Comparison of ENCODE assay signal across 31 mouse cellular contexts in the genomic region with DNA sequence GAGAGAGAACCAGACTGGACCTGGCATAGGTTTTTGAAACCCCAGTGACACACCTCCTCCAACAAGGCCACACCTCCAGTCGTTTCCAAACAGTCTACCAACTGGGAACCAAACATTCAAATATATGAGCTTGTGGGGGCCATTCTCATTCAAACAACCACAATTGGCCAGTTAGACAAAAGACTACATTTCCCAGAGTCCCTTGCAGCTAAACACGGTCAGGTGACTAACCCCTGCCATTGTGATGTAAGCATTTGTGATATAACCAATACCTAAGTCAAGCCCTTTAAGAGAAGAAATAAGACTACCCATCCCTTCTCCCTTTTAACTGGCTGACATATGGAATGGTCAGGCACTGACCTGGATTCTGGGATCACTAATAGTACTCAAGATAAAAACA. TPM values are rescaled to one million over a fixed set of nuclear protein-coding genes. Genes with fewer than 3 reads are reported as not detected.
DNase-seq lines count a peak whose midpoint lies in the region; ATAC-seq and TF ChIP-seq lines count a peak whose summit lies in the region.
"Had no signal": no experiment of that assay in that cellular context is flagged by ENCODE, and none has a peak within 500 bp of the region (broad histone marks: within the 10 kb centered on the region; RNA-seq: fewer than 3 reads in every experiment).

No protein-coding gene starts in this region.

- H3K27me3 ChIP-seq in testis, adult 2 months (ENCODE audit: control insufficient read depth, insufficient read depth, low read length) = no peaks in the 10 kb centered on the region
- H3K27me3 ChIP-seq in splenic B cell, adult 2 months (ENCODE audit: control insufficient read depth, insufficient read depth, low read length, poor library complexity, severe bottlenecking) = no peaks in the 10 kb centered on the region
- H3K27me3 ChIP-seq: forebrain, embryonic 13.5 days; hindbrain, embryonic 13.5 days had no signal

- H3K4me1 ChIP-seq in testis, adult 2 months (ENCODE audit: control insufficient read depth, insufficient read depth, low read length) = peaks cover 7% of the 10 kb centered on the region

- H3K27ac ChIP-seq in testis, adult 2 months (ENCODE audit: control insufficient read depth, insufficient read depth, low read depth, low read length) = no peak overlapping the region
- H3K27ac ChIP-seq: forebrain, embryonic 10.5 days; forebrain, embryonic 13.5 days; heart, adult 2 months; hindbrain, embryonic 10.5 days had no signal

- no peak for TF ChIP-seq POLR2A in testis, adult 2 months (IDR thresholded peaks at IDR 0.05; ENCODE audit: control insufficient read depth, low read depth, low read length)

- no peaks in the 10 kb centered on the region for H3K36me3 ChIP-seq in testis, adult 2 months (ENCODE audit: control insufficient read depth, insufficient read depth, low read length)
- H3K36me3 ChIP-seq in splenic B cell, adult 2 months (ENCODE audit: control insufficient read depth, insufficient read depth, low read length, poor library complexity, severe bottlenecking) = no peaks in the 10 kb centered on the region
- H3K36me3 ChIP-seq: forebrain, embryonic 10.5 days; hindbrain, embryonic 10.5 days; hindbrain, embryonic 13.5 days had no signal

- H3K4me3 ChIP-seq in testis, adult 2 months (ENCODE audit: control insufficient read depth, low read depth, low read length) = peak overlapping the region; percentile 34; the same call in 1 of the 2 replicates
- H3K4me3 ChIP-seq: forebrain, embryonic 10.5 days; forebrain, embryonic 13.5 days; heart, adult 2 months; hindbrain, embryonic 10.5 days; hindbrain, embryonic 13.5 days had no signal

- no peak for ATAC-seq in CD4-positive, CD25-positive, alpha-beta regulatory T cell, adult 4 months
- ATAC-seq: forebrain, embryonic 13.5 days; forebrain, embryonic 16.5 days; hindbrain, embryonic 16.5 days; inflammation-experienced regulatory T-cells, adult 6 months; intestine, embryonic 16.5 days had no signal

- TF ChIP-seq CTCF in testis, adult 2 months (IDR thresholded peaks at IDR 0.05; ENCODE audit: control insufficient read depth, insufficient read depth, insufficient replicate concordance, low read depth, low read length) = no peak

- DNase-seq in CD4-positive, CD25-positive, alpha-beta regulatory T cell, adult 2 months (ENCODE audit: low read depth, low spot score) = peak; percentile 5
- DNase-seq in testis, postnatal 10 days (ENCODE audit: low spot score) = no peak
- DNase-seq in R1 (ENCODE audit: low read depth, low spot score) = peak; percentile 58
- DNase-seq in splenic B cell, adult 2 months (ENCODE audit: low read depth, low spot score) = peak; percentile 6
- DNase-seq in heart, postnatal 14 days = no peak
- DNase-seq in embryo, embryonic 10 days (ENCODE audit: low spot score) = no peak
- DNase-seq: adrenal gland, adult 2 months; adrenal gland, postnatal 25 days; cerebellum, adult 11-12 months; cerebellum, adult 8-10 months; cerebellum, postnatal 10 days; cerebellum, postnatal 36 days; gastrocnemius, postnatal 10 days; gastrocnemius, postnatal 36 days; heart, adult 2 months; heart, postnatal 36 days had no signal

- intact Hi-C loops in heart, postnatal 14 days (cut with DNase I) = no loop called here

RNA-seq across cellular contexts. Expression of a gene that starts 51.8 kb away (rescaled TPM):
- polyA plus RNA-seq in CD4-positive, CD25-positive, alpha-beta regulatory T cell, adult 4 months (2017; shearing (Covaris generic)) = not detected
- polyA plus RNA-seq in testis, adult 2 months (2012; rRNA removed) = 1.3 and 1.8 TPM in 2 replicates
- total RNA-seq in heart, postnatal 14 days (2021) = not detected
- total RNA-seq: gastrocnemius, adult 18-20 months; gastrocnemius, postnatal 36 days; granulocyte monocyte progenitor cell, adult 5-6 weeks; heart, adult 2 months; heart, postnatal 36 days had no signal
- polyA plus RNA-seq: heart, adult 2 months; heart, embryonic 11.5 days; heart, embryonic 14.5 days; heart, postnatal 0 days; inflammation-experienced regulatory T-cells, adult 6 months had no signal

Comparison
In these comparisons a context has a peak if more than half of its experiments do, and no peak if none do; other contexts are left out.
1. DNase-seq: peak in CD4-positive, CD25-positive, alpha-beta regulatory T cell, adult 2 months (single experiment), R1 (single experiment) and splenic B cell, adult 2 months (single experiment); none in testis, postnatal 10 days (single experiment), heart, postnatal 14 days (0 of 2) and embryo, embryonic 10 days (single experiment).